Mouse (Mus musculus) left cerebral cortex, adult 11 months (tissue): ENCODE measurements around the gene Dmbt1.
"Not testable (repeated sequence)": the region's sequence is repeated elsewhere in the genome, so short reads cannot be mapped to it uniquely, and the experiment has no call there.

Experiments used
- DNase-seq: peaks from one replicate; pipeline ENCODE4 v3.0.0; 2022; ENCODE audit warnings: low spot score

Dmbt1 gene

GRCm38 (mm10) chr7:131054808-131055370, 23.0 kb downstream of the Dmbt1 start:
- no peak for DNase-seq

- DNase-seq, result not testable (repeated sequence)
Observed at GRCm38 (mm10) chr7:131057918-131058317, 26.1 kb downstream of the Dmbt1 start.

- DNase-seq, result not testable (repeated sequence)
Observed at GRCm38 (mm10) chr7:131059808-131060207, 28.0 kb downstream of the Dmbt1 start.

- no peak for DNase-seq
Observed at GRCm38 (mm10) chr7:131062541-131062940, 30.7 kb downstream of the Dmbt1 start.

- DNase-seq, result not testable (repeated sequence)
Observed at GRCm38 (mm10) chr7:131068191-131068590, 36.3 kb downstream of the Dmbt1 start.

- not testable (repeated sequence) for DNase-seq
Observed at GRCm38 (mm10) chr7:131073476-131073875, 41.6 kb downstream of the Dmbt1 start.

- DNase-seq, result not testable (repeated sequence)
Observed at GRCm38 (mm10) chr7:131074098-131074497, 42.2 kb downstream of the Dmbt1 start.

- no peak for DNase-seq
Observed at GRCm38 (mm10) chr7:131075956-131076355, 44.1 kb downstream of the Dmbt1 start.

GRCm38 (mm10) chr7:131082403-131082802, 50.5 kb downstream of the Dmbt1 start:
- not testable (repeated sequence) for DNase-seq

- DNase-seq, result peak; percentile 42
Observed at GRCm38 (mm10) chr7:131112486-131112885, 80.6 kb downstream of the Dmbt1 start.

- DNase-seq, result no peak
Observed at GRCm38 (mm10) chr7:131113676-131114075, 81.8 kb downstream of the Dmbt1 start.

- DNase-seq, result no peak
Observed at GRCm38 (mm10) chr7:131114434-131114833, 82.6 kb downstream of the Dmbt1 start.

GRCm38 (mm10) chr7:131122210-131122807, 90.5 kb downstream of the Dmbt1 start:
- no peak for DNase-seq

- no peak for DNase-seq
Observed at GRCm38 (mm10) chr7:131130021-131130420, 98.2 kb downstream of the Dmbt1 start.

GRCm38 (mm10) chr7:131133181-131133580, 101.3 kb downstream of the Dmbt1 start:
- DNase-seq, result no peak

- no peak for DNase-seq
Observed at GRCm38 (mm10) chr7:131146214-131146613, 114.4 kb downstream of the Dmbt1 start, which contains the start of gene 4933402N03Rik. 4933402N03Rik (minus strand) TSS chr7:131146314.

- no peak for DNase-seq
Observed at GRCm38 (mm10) chr7:131150179-131150578, 118.3 kb downstream of the Dmbt1 start.

- no peak for DNase-seq
Observed at GRCm38 (mm10) chr7:131153044-131153443, 121.2 kb downstream of the Dmbt1 start.

- DNase-seq, result no peak
Observed at GRCm38 (mm10) chr7:131162251-131162650, 130.4 kb downstream of the Dmbt1 start.

- no peak for DNase-seq
Observed at GRCm38 (mm10) chr7:131167771-131168170, 135.9 kb downstream of the Dmbt1 start.

- DNase-seq, result no peak
Observed at GRCm38 (mm10) chr7:131169099-131169498, 137.2 kb downstream of the Dmbt1 start.
